Mouse (Mus musculus) lung, postnatal 0 days (tissue): ENCODE data around the gene Dbil5.

Experiments used
- CTCF ChIP-seq: IDR thresholded peaks from 2 replicates; pipeline ENCODE4 v1.5.1; 2016; ENCODE audit warnings: antibody characterized with exemption, mild to moderate bottlenecking
- EP300 ChIP-seq: IDR thresholded peaks from 2 replicates; pipeline ENCODE4 v1.6.1; 2016; ENCODE audit warnings: antibody characterized with exemption, mild to moderate bottlenecking, control low read depth

DNA sequence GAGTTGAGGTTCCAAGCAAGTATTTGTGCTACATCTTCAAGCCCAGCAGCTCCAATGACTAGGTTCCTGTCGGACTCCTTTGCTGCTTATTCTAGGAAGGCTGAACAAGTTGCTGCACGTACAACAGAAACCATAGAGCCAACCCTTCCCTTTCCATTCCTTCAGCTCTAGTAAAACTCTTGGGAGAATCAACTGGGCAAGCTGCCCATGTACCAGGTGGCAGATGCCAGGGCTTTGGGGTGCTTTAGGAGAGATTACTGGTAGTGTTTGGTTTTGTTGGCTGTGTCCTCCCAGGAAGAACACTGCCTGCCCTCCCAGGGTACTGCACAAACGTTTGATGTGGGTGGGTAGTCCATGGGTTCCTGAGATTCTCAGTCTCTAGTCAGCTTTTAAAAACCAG is 34.6 kb downstream of the Dbil5 start:
- TF ChIP-seq EP300, result no peak
- TF ChIP-seq CTCF, result no peak
